Mouse (Mus musculus): ENCODE results near the gene Ogfrl1.
A peak's percentile ranks its signal among the peaks of the same experiment; 100 is the strongest.
"Not testable (repeated sequence)": the region's sequence is repeated elsewhere in the genome, so short reads cannot be mapped to it uniquely, and the experiment has no call there.

Ogfrl1 gene

GRCm38 (mm10) chr1:23397623-23398022 lies at the start of gene Ogfrl1:
Gene Ogfrl1, minus strand, starts transcription at chr1:23397772.
- no peak for DNase-seq

GRCm38 (mm10) chr1:23445736-23446424 lies 48.3 kb upstream of the Ogfrl1 start:
- DNase-seq = no peak

GRCm38 (mm10) chr1:23433612-23434011 lies 36.0 kb upstream of the Ogfrl1 start:
- no peak for DNase-seq

GRCm38 (mm10) chr1:23426447-23426846 lies 28.9 kb upstream of the Ogfrl1 start:
- no peak for DNase-seq

GRCm38 (mm10) chr1:23418941-23419340 lies 21.4 kb upstream of the Ogfrl1 start:
- DNase-seq = no peak

GRCm38 (mm10) chr1:23418059-23418458 lies 20.5 kb upstream of the Ogfrl1 start:
- DNase-seq = no peak

- DNase-seq = no peak
Observed at GRCm38 (mm10) chr1:23417562-23417961, 20.0 kb upstream of the Ogfrl1 start.

- no peak for DNase-seq
Observed at GRCm38 (mm10) chr1:23411533-23411932, 14.0 kb upstream of the Ogfrl1 start.

- no peak for DNase-seq
Observed at GRCm38 (mm10) chr1:23409960-23410359, 12.4 kb upstream of the Ogfrl1 start.

GRCm38 (mm10) chr1:23402401-23402800 lies 4.8 kb upstream of the Ogfrl1 start:
- no peak for DNase-seq

GRCm38 (mm10) chr1:23399552-23399951 lies 2.0 kb upstream of the Ogfrl1 start:
- no peak for DNase-seq

GRCm38 (mm10) chr1:23394356-23394755 lies 3.2 kb downstream of the Ogfrl1 start:
- DNase-seq = not testable (repeated sequence)

GRCm38 (mm10) chr1:23391744-23392143 lies 5.8 kb downstream of the Ogfrl1 start:
- no peak for DNase-seq

- no peak for DNase-seq
Observed at GRCm38 (mm10) chr1:23384326-23384725, 13.2 kb downstream of the Ogfrl1 start.

- peak; percentile 98 to 99 for DNase-seq
Observed at GRCm38 (mm10) chr1:23382806-23383653, 14.5 kb downstream of the Ogfrl1 start.

- peak in 1 of 2 experiments; percentile 9 for DNase-seq
Observed at GRCm38 (mm10) chr1:23382461-23382805, 15.1 kb downstream of the Ogfrl1 start.

GRCm38 (mm10) chr1:23382037-23382436 lies 15.5 kb downstream of the Ogfrl1 start:
- DNase-seq = no peak

GRCm38 (mm10) chr1:23379911-23380740 lies 17.4 kb downstream of the Ogfrl1 start:
- peak; percentile 9 to 12 for DNase-seq

GRCm38 (mm10) chr1:23379321-23379720 lies 18.3 kb downstream of the Ogfrl1 start:
- no peak for DNase-seq

- no peak for DNase-seq
Observed at GRCm38 (mm10) chr1:23377572-23377971, 20.0 kb downstream of the Ogfrl1 start.

GRCm38 (mm10) chr1:23374156-23374555 lies 23.4 kb downstream of the Ogfrl1 start:
- DNase-seq = no peak

GRCm38 (mm10) chr1:23365614-23366013 lies 32.0 kb downstream of the Ogfrl1 start:
- no peak for DNase-seq

- no peak for DNase-seq
Observed at GRCm38 (mm10) chr1:23352895-23353294, 44.7 kb downstream of the Ogfrl1 start.

All from kidney, adult 8-10 months (tissue).